Mouse (Mus musculus): Measurements from ENCODE around the gene Matn1. TPM values are rescaled to one million over a fixed set of nuclear protein-coding genes. Genes with fewer than 3 reads are reported as not detected.

Matn1 gene
- polyA plus RNA-seq (2015; fragmentation: Nextera tagmentation; extraction: Ambion mirVana), result 0.47 and 1.2 TPM in 2 replicates

- Histone ChIP-seq H3K4me1 (ENCODE audit: control insufficient read depth, insufficient read depth, low read length) (no peaks in the 10 kb centered on the region), H3K4me3 (ENCODE audit: low read length) (no peak within 1 kb of the TSS), H3K4me2 (ENCODE audit: low read depth, low read length) (no peak within 1 kb of the TSS), H3K9me3 (replicated peaks; ENCODE audit: control insufficient read depth, low read length) (no peaks in the 10 kb centered on the region), H3K9ac (ENCODE audit: low read length) (no peak within 1 kb of the TSS), H3K27me3 (ENCODE audit: control insufficient read depth, insufficient read depth, low read length) (peaks cover 6% of the 10 kb centered on the region), H3K27ac (ENCODE audit: low read length) (no peak within 1 kb of the TSS), H3K36me3 (ENCODE audit: control insufficient read depth, insufficient read depth) (no peaks in the 10 kb centered on the region)
- no peak for ATAC-seq (replicated peaks; ENCODE audit: extremely low read depth, insufficient read depth, low FRiP score)
- WGBS, result 37% methylated on average over 6 of the region's 6 CpGs
These were observed at the start of gene Matn1 for GRCm38 (mm10) chr4:130944112-130944511. Gene Matn1, plus strand, starts transcription at chr4:130944385.

DNA sequence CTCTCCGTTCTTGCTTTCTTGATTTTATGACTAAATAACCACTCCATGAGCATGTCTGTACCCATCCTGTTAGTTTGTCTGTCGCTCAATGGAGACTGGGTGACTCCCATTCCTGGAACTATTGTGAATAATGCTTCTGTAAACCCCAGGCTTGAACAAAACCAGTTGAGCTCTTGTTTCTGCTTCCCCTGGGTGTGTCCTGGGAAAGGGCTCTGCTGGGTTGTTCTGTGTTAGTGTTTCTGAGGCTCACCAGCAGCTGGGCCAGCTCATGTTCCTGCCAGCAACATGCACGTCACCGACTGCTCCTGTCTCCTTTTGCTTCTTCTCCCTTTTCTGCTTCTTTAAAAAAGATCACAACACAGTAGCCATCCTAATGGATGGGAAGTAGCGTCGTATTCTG, 48.5 kb upstream of the Matn1 start:
- ATAC-seq (replicated peaks; ENCODE audit: extremely low read depth, insufficient read depth, low FRiP score), result no peak
- H3K4me1 ChIP-seq (ENCODE audit: control insufficient read depth, insufficient read depth, low read length), result peaks cover 6% of the 10 kb centered on the region
- no peak overlapping the region for H3K27ac ChIP-seq (ENCODE audit: low read length)
- H3K9ac ChIP-seq (ENCODE audit: low read length), result no peak overlapping the region
- H3K4me2 ChIP-seq (ENCODE audit: low read depth, low read length), result no peak overlapping the region
- 72% methylated on average over 6 of the region's 6 CpGs for WGBS
- H3K36me3 ChIP-seq (ENCODE audit: control insufficient read depth, insufficient read depth), result no peaks in the 10 kb centered on the region
- peaks cover 3% of the 10 kb centered on the region; the same call in 1 of the 2 replicates for H3K27me3 ChIP-seq (ENCODE audit: control insufficient read depth, insufficient read depth, low read length)
- H3K4me3 ChIP-seq (ENCODE audit: low read length), result no peak overlapping the region
- H3K9me3 ChIP-seq (replicated peaks; ENCODE audit: control insufficient read depth, low read length), result no peaks in the 10 kb centered on the region

DNA sequence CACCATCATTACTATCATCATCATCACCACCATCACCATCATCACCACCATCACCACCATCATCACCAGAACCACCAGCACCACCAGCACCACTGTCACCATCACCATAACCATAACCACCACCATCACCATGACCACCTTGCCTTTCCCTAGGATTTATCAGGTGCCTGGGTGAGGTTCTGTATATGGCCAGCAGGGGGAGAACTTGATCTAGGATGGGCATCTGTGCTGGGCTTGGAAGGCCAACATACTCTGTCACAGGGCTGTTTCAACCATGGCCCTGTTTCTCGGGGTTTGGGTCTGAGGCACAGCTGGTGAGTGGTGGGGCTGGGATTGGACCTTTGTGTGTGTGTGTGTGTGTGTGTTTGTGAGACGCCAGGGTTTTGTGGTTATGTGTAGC, 47.8 kb upstream of the Matn1 start:
- H3K4me3 ChIP-seq (ENCODE audit: low read length), result no peak overlapping the region
- no peak for ATAC-seq (replicated peaks; ENCODE audit: extremely low read depth, insufficient read depth, low FRiP score)
- WGBS, result 63% methylated on average over 2 of the region's 2 CpGs
- H3K9ac ChIP-seq (ENCODE audit: low read length), result no peak overlapping the region
- peaks cover 6% of the 10 kb centered on the region for H3K4me1 ChIP-seq (ENCODE audit: control insufficient read depth, insufficient read depth, low read length)
- H3K27ac ChIP-seq (ENCODE audit: low read length), result no peak overlapping the region
- H3K9me3 ChIP-seq (replicated peaks; ENCODE audit: control insufficient read depth, low read length), result no peaks in the 10 kb centered on the region
- H3K4me2 ChIP-seq (ENCODE audit: low read depth, low read length), result no peak overlapping the region
- H3K27me3 ChIP-seq (ENCODE audit: control insufficient read depth, insufficient read depth, low read length), result peaks cover 3% of the 10 kb centered on the region; the same call in 1 of the 2 replicates
- H3K36me3 ChIP-seq (ENCODE audit: control insufficient read depth, insufficient read depth), result no peaks in the 10 kb centered on the region

- peak overlapping the region; percentile 33 for H3K27ac ChIP-seq (ENCODE audit: low read length)
- no peak overlapping the region for H3K9ac ChIP-seq (ENCODE audit: low read length)
- H3K4me3 ChIP-seq (ENCODE audit: low read length), result no peak overlapping the region
- H3K4me2 ChIP-seq (ENCODE audit: low read depth, low read length), result no peak overlapping the region
- H3K36me3 ChIP-seq (ENCODE audit: control insufficient read depth, insufficient read depth), result no peaks in the 10 kb centered on the region
- WGBS, result 72% methylated on average over 2 of the region's 3 CpGs
- no peak for ATAC-seq (replicated peaks; ENCODE audit: extremely low read depth, insufficient read depth, low FRiP score)
- H3K27me3 ChIP-seq (ENCODE audit: control insufficient read depth, insufficient read depth, low read length), result no peaks in the 10 kb centered on the region
- H3K9me3 ChIP-seq (replicated peaks; ENCODE audit: control insufficient read depth, low read length), result no peaks in the 10 kb centered on the region
- H3K4me1 ChIP-seq (ENCODE audit: control insufficient read depth, insufficient read depth, low read length), result peaks cover 10% of the 10 kb centered on the region
These were observed 44.8 kb upstream of the Matn1 start for GRCm38 (mm10) chr4:130899383-130899781.

GRCm38 (mm10) chr4:130899782-130900427, 44.3 kb upstream of the Matn1 start:
- H3K27ac ChIP-seq (ENCODE audit: low read length), result peak overlapping the region; percentile 33
- no peak overlapping the region for H3K9ac ChIP-seq (ENCODE audit: low read length)

GRCm38 (mm10) chr4:130900746-130901145, 43.4 kb upstream of the Matn1 start:
- no peaks in the 10 kb centered on the region for H3K36me3 ChIP-seq (ENCODE audit: control insufficient read depth, insufficient read depth)
- peaks cover 19% of the 10 kb centered on the region for H3K4me1 ChIP-seq (ENCODE audit: control insufficient read depth, insufficient read depth, low read length)
- no peaks in the 10 kb centered on the region for H3K27me3 ChIP-seq (ENCODE audit: control insufficient read depth, insufficient read depth, low read length)
- H3K4me2 ChIP-seq (ENCODE audit: low read depth, low read length), result no peak overlapping the region
- H3K27ac ChIP-seq (ENCODE audit: low read length), result no peak overlapping the region
- no peaks in the 10 kb centered on the region for H3K9me3 ChIP-seq (replicated peaks; ENCODE audit: control insufficient read depth, low read length)
- no peak overlapping the region for H3K9ac ChIP-seq (ENCODE audit: low read length)
- no peak for ATAC-seq (replicated peaks; ENCODE audit: extremely low read depth, insufficient read depth, low FRiP score)
- no peak overlapping the region for H3K4me3 ChIP-seq (ENCODE audit: low read length)
- 68% methylated on average over 7 of the region's 7 CpGs for whole genome bisulfite sequencing

More at GRCm38 (mm10) chr4:130899782-130900427, 44.3 kb upstream of the Matn1 start:
- no peak overlapping the region for H3K4me3 ChIP-seq (ENCODE audit: low read length)
- 67% methylated on average over 6 of the region's 6 CpGs for WGBS
- no peaks in the 10 kb centered on the region for H3K9me3 ChIP-seq (replicated peaks; ENCODE audit: control insufficient read depth, low read length)
- H3K27me3 ChIP-seq (ENCODE audit: control insufficient read depth, insufficient read depth, low read length), result no peaks in the 10 kb centered on the region
- no peaks in the 10 kb centered on the region for H3K36me3 ChIP-seq (ENCODE audit: control insufficient read depth, insufficient read depth)
- no peak overlapping the region for H3K4me2 ChIP-seq (ENCODE audit: low read depth, low read length)
- no peak for ATAC-seq (replicated peaks; ENCODE audit: extremely low read depth, insufficient read depth, low FRiP score)
- H3K4me1 ChIP-seq (ENCODE audit: control insufficient read depth, insufficient read depth, low read length), result peaks cover 13% of the 10 kb centered on the region

- H3K4me3 ChIP-seq (ENCODE audit: low read length), result no peak overlapping the region
- H3K4me2 ChIP-seq (ENCODE audit: low read depth, low read length), result no peak overlapping the region
- H3K9ac ChIP-seq (ENCODE audit: low read length), result no peak overlapping the region
- H3K27me3 ChIP-seq (ENCODE audit: control insufficient read depth, insufficient read depth, low read length), result no peaks in the 10 kb centered on the region
- no peaks in the 10 kb centered on the region for H3K9me3 ChIP-seq (replicated peaks; ENCODE audit: control insufficient read depth, low read length)
- peaks cover 26% of the 10 kb centered on the region for H3K4me1 ChIP-seq (ENCODE audit: control insufficient read depth, insufficient read depth, low read length)
- no peaks in the 10 kb centered on the region for H3K36me3 ChIP-seq (ENCODE audit: control insufficient read depth, insufficient read depth)
- 50% methylated on average over 8 of the region's 8 CpGs for WGBS
- no peak for ATAC-seq (replicated peaks; ENCODE audit: extremely low read depth, insufficient read depth, low FRiP score)
- no peak overlapping the region for H3K27ac ChIP-seq (ENCODE audit: low read length)
These were observed 41.9 kb upstream of the Matn1 start for GRCm38 (mm10) chr4:130902289-130902781.

GRCm38 (mm10) chr4:130905025-130905424, 39.2 kb upstream of the Matn1 start:
- Histone ChIP-seq H3K36me3 (ENCODE audit: control insufficient read depth, insufficient read depth) (no peaks in the 10 kb centered on the region), H3K4me1 (ENCODE audit: control insufficient read depth, insufficient read depth, low read length) (peaks cover 32% of the 10 kb centered on the region), H3K4me2 (ENCODE audit: low read depth, low read length) (no peak overlapping the region), H3K9ac (ENCODE audit: low read length) (no peak overlapping the region), H3K27me3 (ENCODE audit: control insufficient read depth, insufficient read depth, low read length) (no peaks in the 10 kb centered on the region), H3K9me3 (replicated peaks; ENCODE audit: control insufficient read depth, low read length) (no peaks in the 10 kb centered on the region), H3K4me3 (ENCODE audit: low read length) (no peak overlapping the region), H3K27ac (ENCODE audit: low read length) (no peak overlapping the region)
- no peak for ATAC-seq (replicated peaks; ENCODE audit: extremely low read depth, insufficient read depth, low FRiP score)
- 27% methylated on average over 7 of the region's 7 CpGs for WGBS

- 65% methylated on average over 6 of the region's 6 CpGs for WGBS
- peaks cover 30% of the 10 kb centered on the region for H3K4me1 ChIP-seq (ENCODE audit: control insufficient read depth, insufficient read depth, low read length)
- no peaks in the 10 kb centered on the region for H3K27me3 ChIP-seq (ENCODE audit: control insufficient read depth, insufficient read depth, low read length)
- no peak overlapping the region for H3K9ac ChIP-seq (ENCODE audit: low read length)
- H3K9me3 ChIP-seq (replicated peaks; ENCODE audit: control insufficient read depth, low read length), result no peaks in the 10 kb centered on the region
- no peak overlapping the region for H3K4me2 ChIP-seq (ENCODE audit: low read depth, low read length)
- H3K27ac ChIP-seq (ENCODE audit: low read length), result peak overlapping the region; percentile 27; the same call in 1 of the 2 replicates
- no peak overlapping the region for H3K4me3 ChIP-seq (ENCODE audit: low read length)
- ATAC-seq (replicated peaks; ENCODE audit: extremely low read depth, insufficient read depth, low FRiP score), result no peak
- no peaks in the 10 kb centered on the region for H3K36me3 ChIP-seq (ENCODE audit: control insufficient read depth, insufficient read depth)
These were observed 38.3 kb upstream of the Matn1 start for GRCm38 (mm10) chr4:130905882-130906281.

Data from heart, embryonic 16.5 days (tissue).